Mouse (Mus musculus): Measurements from ENCODE around the gene Rab8b.

DNA sequence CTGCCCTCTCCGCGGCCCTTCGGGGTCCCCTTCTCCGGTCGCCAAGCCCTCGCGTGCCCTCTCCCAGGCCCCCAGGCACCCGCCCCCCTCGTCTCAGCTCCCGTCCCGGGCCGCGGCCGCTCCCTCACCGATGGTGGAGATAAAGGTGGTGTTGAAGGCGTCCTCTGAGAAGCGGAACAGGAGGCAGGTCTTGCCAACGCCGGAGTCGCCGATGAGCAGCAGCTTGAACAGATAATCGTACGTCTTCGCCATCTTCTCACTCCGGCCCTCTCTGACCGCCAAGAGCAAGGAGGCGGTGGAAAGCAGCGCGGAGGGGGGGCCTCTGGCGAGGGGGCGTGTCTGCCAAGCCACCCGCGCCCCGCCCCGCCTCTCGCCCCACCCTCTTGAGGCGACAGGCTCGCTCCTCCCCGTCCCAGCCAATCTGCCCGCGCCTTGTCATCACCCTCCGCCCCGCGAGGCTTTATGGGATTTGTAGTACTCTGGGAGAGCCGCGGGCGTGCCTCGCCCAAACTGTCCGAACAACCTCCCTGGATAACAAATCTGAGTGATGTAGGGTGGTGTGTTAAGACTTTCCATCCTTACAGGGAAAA lies at the start of gene Rab8b:
- TF ChIP-seq CTCF (IDR thresholded peaks at IDR 0.05; ENCODE audit: extremely low read depth, insufficient read length, insufficient replicate concordance, low read depth, low read length) (no peak), POLR2A (IDR thresholded peaks at IDR 0.05; ENCODE audit: low read depth, low read length) (peak; percentile 93)
